Mouse (Mus musculus): ENCODE results near the gene Scnn1a.

The Scnn1a gene

DNA sequence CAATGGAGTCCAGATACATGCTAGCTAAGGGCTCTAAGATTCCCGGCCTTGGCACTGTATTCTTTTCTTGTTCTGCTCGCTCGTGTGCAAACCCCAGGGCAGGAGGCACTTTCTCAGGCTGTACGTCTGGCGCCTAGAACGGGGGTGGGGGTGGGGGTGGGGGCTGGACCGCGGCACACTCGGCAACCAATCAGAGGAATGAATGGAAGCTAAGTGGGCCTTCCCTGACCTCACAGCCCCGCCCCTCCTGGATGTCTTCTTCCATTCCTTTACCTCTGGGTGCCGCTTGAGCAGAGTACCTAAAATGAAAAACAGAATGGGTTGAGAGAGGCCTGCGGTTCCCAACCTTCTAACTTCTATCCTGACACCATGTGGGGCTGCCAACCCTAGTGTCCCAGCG is 11.5 kb upstream of the Scnn1a start:
- CTCF ChIA-PET = no interaction called here

DNA sequence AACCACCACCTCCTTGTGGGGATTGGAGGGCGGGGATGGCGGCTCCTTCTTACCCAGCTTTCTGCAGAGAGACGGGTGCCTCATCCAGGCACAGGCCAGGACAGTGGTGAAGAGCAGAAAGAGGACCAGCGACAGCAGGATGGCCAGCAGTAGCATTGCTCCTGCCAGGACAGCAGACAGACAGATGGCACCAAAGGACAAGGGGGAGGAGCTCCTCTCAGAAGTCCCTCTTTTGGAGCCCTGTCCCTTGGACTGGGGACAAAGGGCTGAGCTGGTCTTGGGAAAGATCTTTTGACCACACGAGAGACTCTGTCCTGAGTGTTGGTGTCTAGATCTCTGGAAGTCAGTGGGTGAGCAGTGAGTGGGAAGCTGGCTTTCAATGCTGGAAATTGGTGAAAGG is 11.1 kb upstream of the Scnn1a start:
- CTCF ChIA-PET = no interaction called here

DNA sequence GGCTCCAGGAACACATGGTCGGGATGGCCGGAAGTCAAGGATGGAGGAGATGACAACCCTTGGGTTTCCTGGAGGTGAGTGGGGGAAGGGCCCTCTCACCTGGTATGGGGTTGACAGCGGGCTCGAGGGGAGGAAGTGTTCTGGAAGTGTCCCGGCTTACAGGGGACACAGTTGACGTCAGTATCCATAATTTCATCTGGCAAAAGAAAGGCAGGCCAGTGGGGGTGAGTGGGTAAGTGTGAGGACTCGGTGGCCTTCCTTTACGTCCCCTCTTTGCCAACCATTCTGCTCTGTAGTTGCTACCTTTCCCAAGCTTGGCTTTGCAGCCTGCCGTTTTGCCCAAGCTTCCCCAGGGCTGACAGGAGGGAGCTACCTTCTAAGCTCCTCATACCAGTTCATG is 8.3 kb upstream of the Scnn1a start:
- CTCF ChIA-PET = no interaction called here

DNA sequence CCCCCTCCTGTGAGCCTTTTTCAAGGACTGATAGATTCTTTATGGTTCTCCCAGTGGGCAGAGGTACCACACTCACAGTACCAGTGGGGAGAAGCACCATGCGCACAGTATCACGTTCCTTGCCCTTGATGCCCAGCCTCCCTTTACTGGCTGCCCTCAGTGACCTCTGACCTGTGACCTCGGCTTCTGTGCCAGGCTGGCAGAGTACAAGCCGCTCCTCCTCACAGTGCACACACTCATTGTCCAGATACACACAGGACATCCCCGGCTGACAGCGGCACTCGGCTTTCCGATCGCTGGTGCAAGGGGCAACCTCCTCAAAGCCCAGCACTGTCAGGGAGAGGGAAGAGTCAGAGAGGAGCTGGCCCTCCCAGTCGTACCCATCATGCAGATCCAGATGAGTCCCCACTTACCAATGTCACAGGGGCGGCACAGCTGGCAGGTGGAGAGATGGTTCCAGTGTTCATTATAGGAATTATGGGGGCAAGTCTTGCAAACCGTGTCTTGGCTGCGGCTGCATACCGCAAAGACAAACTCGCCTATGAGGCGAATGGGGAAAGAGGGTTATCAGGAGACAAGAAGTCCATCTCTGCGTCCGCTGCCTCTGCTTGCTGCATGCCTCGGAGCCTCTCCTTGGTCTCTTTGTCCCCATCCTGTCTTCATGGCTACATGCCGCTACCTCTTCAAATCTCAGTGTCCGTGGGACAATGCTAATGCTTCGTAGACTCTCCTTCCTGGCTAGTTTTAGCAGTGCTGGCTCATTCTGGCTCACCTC is 7.7 kb upstream of the Scnn1a start:
- CTCF ChIA-PET = no interaction called here

DNA sequence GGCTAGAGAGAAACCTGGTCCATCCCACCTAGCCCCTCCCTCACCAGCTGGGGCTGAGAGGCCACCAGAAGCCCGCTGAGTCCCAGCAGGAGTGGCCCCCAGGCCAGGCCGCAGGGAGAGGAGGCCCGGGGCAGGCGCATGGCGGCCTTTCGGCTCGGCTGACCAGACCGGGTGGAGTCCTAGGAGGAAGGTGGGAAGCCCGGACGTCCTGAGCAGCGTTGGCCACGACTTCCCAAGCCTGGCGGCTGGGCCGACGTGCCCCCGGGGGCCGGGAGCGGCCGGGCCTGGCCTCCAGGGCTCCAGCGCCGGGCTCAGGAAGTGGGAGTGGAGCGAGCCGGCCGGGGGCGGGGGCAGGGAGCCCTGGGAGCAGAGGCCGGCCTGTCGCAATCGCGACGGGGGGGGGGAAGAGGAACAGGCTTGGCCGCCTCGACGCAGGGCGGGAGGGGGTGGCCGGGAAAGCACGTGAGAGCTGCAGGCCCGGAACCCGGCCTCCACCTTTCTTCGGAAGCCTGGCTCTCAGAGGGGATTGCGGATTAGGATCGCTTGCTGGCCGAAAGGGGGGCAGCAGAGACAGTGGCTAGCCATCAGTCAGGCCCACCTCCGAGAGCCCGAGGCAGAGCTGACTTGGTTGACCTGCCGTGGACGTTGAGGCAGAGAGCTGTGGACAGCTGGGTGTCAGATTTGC is 6.8 kb upstream of the Scnn1a start, which contains the start of gene Ltbr:
Gene Ltbr (minus strand): TSS at position 340 of the 685 bp plus-strand sequence.
- CTCF ChIA-PET = no interaction called here

DNA sequence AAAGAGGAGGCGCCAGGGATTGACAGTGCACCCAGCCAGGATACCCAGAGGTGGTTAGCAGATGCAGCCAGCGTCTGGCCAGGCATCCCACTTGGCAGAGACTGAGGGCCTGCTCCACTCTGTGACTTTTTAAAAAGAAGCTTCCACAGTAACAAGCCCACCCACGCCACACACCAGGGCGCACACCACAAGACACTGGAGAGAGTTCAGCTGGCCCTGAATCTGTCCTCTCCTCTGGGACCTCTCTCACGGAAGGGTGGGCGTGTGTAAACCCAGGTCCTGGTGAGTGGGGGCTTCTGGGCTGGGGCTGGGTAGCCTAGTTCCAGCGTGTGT is 6.3 kb upstream of the Scnn1a start:
- CTCF ChIA-PET = no interaction called here

DNA sequence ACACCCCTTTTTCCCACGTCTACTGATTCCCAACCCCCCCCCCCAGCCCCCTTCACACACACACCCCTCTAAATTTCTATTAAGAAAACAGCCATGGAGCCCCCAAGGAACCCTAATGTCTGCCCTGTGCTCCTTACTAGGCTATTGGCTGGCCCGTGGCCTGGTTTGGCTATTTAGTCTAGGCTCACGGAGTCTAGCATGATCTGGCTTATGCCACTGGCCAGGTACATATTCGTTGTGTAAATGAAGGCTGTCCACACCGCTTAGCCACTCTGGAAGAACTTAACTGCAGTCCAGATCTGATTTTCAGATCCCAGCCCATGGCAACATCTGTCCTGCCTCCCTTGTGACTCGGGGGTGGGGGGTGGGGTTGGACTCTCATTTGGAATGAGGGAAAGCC is 5.7 kb upstream of the Scnn1a start:
- CTCF ChIA-PET = interaction anchor here (0.7 kb wide), 1 partner anchor 49 kb away, joined by 4 read pairs; no protein-coding TSS in a partner anchor

DNA sequence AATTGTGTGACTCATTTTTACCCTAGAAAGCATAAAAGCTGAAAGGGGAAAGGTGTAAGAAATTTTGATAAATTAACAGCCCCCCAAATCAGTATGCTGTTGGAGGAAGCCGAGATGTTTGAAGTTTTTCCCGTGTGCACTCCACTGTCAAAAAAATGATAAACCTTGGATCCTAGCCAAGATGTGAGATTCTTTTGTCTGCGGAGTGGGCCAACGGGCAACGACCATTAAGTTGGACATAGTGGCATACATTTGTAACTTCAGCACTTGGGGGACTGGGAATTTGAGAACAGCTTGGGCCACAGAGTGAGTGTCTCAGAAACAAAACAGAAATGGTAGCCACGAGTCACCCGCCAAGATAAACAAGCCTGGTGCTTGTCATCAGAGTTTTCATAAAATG is 3.4 kb upstream of the Scnn1a start:
- CTCF ChIA-PET = no interaction called here

DNA sequence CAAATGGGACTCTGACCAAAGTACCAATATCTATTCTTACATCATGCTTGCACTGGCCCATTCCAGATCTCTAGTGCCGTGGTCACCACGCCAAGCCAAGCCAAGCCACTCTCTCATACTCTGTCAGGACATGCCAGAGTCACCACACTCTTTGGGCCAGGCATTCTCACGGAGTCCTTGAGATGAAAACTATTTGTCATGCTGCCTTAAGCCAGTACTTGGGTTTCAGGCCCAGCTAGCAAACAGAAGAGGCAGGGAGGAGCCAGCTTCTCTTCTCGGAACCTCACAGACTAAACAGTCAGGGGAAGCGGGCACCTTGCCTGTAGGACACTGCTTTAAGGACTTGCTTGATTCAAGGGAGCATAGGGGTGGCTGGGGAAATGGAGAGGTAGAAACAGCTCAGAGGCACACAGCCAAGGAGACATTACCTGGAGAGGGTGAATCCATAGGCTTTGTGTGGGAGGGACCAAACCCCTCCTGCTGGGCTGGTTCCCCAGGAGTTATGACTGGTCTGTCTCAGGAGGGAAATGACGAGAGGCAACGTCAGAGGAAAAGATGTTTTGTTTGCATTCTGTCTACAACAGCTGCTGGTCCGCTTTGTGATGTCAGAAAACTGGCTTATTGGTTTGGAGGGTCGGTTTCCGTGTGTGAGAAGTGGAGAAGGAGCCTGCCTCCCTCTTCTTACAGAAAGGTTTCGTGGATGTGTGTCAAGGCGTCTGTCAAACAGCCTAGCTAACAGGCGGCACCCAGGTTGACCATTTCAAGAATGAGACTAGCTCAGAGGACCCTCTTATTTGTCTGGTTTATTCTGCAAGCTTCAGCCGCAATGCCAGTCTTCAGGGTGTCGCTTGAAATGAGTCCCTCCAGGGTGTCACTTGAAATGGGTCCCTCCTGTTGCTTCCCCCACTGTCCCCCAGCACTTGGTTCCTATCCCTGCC is 1.2 kb upstream of the Scnn1a start:
- CTCF ChIA-PET = no interaction called here

DNA sequence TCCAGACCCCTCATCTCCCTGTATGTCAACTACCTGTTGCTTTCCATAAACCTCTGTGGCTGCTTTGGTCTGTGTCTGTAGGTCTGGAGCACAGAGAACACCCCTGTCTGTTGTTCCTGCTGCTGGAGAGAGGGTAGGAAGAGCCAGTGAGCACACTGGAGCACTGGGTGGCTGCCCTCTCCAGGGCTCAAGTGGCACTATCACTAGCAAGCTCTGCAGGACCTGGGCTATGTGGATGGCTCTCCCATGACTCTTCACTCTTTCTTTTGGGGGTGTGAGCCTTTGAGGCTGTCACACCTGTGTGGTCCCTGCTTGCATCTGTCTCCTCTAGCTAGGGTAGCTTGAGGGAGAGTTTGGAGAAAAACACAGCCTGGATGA is 551 bp upstream of the Scnn1a start:
- CTCF ChIA-PET = no interaction called here

DNA sequence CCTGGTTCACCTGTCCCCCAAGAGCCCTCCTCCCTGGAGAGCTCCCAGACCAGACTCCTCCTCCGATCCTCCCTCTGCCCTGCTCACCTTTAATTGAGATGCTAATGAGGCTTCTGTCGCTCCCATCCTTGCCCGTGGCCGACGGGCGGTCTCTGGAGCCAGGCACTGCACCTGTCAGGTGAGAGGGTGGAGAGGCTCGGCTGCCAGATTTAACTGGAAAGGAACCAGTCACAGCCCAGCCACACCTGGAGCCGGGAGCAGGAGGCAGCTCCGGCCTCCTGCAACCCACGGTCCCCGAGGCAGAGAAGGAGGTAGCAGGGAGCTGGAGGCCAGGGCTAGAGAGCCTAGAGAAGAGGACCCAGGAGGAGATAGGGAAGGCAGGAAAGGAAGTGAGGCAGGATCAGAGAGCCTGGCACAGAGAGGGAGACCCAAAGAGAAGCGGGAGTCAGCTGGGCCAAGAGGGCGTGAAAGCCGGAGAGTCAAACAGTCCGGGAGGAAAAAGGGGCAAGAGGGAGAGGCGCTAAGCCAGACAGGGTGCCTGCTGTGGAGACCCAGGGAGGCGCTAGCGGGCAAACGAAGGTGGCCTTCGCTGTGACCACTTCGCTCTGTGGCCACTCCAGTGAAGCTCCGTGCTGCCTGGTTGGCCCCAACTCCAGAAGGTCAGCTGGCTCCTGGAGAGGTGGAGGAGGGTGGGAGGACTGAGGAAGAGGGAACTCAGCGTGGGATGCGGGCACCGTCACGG is 826 bp downstream of the Scnn1a start:
- CTCF ChIA-PET = no interaction called here

DNA sequence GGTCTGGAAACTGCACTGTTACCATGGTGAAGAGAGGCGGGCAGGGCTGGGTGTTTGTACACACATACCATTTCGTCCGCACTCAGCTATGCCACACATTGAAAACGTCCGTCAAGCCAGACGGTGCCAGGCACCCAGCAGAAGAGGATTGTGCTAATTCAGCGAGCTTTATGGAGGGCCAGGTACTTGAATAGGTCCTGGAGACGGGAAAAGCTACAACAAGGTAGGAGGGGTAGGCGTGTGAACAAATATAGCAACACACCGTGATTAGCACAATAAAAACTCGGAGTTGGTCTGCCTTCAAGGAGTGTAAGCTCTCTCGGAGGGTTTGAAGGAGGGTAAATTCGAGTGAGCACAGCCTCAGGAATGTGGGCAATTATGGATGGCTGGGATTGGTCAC is 2.3 kb downstream of the Scnn1a start:
- CTCF ChIA-PET = no interaction called here

DNA sequence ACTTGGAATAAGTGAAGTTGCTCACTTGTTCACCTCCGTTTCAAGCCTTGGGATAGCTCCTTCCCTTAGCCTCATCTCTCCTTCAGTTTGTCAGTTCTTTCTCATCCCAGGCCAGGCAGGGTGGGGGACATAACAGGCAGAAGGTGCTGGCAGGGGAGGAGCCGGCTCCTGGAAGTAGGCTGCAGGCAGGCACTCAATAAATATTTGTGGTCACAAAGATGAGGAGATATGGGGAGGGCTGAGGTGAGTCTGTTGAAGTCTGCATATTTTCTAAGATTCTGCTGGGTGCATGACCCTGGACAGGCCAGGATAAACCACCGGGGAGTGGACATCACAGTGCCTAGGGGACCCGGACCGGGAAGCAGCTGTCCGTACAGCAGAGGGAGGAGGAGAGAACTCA is 3.1 kb downstream of the Scnn1a start:
- CTCF ChIA-PET = no interaction called here

DNA sequence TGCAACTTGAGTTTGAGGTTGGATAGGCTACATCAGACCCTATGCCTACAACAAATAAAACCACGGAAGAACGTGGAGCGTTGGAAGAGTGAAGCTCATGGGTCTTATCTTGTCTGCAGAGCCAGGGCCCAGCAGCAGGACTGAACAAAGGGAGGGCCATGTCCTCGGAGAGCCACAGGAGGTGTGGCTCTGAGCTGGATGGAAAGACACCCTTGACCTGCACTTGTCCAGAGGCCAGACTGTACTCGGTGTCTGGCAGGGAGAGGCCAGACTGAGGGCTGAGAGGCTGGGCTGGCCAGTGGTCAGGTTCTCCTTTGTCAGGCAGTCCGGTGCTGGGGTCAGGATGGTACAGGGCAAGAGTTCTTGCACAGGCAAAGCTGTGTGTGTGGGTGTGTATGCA is 4.9 kb downstream of the Scnn1a start:
- CTCF ChIA-PET = no interaction called here

DNA sequence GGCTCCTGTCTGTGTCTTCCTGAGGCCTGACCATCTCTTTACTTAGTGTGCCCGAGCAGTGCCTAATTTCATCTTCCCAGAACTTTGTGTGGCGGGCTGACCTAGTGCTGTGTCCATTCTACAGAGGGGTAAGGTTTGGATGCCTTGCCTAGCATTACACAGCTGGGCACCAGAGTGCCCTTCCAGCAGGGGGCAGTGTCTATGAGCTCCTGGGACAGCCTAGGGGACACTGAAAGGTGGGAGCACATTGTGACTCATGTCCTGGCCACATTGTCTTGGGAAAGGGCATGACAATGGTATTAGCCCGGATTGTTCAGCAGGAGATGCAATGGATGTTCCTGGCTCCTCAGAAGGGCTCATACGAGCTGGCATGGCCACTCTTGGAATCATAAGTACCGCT is 7.8 kb downstream of the Scnn1a start:
- CTCF ChIA-PET = no interaction called here

DNA sequence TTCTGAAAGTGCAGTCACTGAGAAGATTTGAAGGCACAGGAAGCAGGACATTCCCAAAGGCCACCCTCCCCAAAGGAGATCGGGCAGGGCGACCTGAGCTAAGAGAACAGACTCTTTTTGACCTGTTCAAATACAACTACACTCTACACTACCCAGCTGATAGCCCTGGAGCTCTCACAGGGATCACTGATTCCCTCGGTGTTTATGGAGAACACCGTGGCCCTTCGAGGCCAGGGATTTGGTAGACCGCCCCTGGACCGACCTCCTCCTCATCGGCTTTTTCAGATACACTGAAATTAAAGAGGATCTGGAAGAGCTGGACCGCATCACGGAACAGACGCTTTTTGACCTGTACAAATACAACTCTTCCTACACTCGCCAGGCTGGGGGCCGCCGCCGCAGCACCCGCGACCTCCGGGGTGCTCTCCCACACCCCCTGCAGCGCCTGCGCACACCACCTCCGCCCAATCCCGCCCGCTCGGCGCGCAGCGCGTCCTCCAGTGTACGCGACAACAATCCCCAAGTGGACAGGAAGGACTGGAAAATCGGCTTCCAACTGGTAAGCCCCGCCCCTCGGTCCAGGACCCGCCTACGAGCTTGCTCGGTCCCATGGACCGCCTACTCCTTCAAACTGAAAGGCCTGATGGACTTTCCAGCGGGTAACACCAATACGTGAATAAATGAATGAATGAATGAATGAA is 10.3 kb downstream of the Scnn1a start:
- CTCF ChIA-PET = interaction anchor here (0.7 to 0.8 kb wide), 2 partner anchors 24 to 33 kb away, joined by 3 read pairs; no protein-coding TSS in a partner anchor

DNA sequence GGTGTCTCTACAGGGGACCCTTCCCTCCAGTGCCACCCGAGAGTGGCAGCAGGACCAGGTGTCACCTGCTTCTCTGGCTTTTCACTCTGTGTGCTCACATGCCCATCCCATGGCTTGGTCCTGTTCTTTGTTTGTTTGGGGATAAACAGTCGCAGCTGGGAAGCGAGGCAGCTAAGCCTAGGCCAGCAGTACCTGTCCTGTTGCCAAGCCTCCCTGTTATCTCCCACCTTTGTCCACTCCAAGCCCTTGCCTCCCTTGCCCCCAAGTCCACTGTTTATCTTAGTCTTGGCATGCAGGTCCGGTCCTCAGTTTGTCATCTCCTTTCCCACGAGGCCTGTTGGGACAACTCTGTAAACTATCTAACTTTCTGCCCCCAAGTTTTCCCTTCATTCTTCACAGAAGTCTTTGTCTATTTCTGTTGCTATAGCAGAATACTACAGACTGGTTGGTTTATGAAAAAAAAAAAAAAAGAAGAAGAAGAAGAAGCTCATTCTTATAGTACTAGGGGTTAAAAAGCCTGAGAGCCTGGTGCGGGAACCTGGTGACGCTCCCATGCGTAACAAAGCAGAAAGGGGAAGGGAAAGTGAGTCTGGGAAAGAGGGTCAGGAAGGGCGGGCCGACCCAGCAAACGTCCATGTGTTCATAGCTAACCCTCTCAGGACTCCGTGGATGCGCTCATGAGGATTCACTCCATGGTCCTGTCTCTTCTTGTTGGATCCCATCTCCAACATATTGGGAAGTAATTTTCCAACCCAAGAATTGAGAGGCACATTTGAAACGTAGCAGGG is 12.8 kb downstream of the Scnn1a start:
- CTCF ChIA-PET = interaction anchor here (0.7 kb wide), 1 partner anchor 25 kb away, joined by 5 read pairs; no protein-coding TSS in a partner anchor

DNA sequence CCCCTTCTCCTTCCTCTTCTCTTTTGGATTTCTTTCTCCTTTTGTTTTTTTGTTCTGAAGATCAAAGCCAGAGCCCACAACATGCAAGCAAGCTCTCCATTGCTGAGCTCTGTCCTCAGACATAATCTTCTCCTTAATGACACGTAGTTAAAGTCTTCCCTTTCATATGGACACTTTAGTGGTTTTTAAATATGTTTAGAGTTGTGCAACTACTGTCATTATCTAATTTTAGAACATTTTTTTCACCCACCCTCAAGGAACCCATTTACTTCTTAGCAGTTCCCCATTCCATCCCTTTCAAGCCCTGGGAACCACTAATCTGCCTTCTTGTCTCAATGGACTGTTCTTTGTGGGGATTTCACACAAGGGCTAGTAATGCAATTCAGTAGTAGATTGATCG is 13.9 kb downstream of the Scnn1a start:
- CTCF ChIA-PET = no interaction called here

DNA sequence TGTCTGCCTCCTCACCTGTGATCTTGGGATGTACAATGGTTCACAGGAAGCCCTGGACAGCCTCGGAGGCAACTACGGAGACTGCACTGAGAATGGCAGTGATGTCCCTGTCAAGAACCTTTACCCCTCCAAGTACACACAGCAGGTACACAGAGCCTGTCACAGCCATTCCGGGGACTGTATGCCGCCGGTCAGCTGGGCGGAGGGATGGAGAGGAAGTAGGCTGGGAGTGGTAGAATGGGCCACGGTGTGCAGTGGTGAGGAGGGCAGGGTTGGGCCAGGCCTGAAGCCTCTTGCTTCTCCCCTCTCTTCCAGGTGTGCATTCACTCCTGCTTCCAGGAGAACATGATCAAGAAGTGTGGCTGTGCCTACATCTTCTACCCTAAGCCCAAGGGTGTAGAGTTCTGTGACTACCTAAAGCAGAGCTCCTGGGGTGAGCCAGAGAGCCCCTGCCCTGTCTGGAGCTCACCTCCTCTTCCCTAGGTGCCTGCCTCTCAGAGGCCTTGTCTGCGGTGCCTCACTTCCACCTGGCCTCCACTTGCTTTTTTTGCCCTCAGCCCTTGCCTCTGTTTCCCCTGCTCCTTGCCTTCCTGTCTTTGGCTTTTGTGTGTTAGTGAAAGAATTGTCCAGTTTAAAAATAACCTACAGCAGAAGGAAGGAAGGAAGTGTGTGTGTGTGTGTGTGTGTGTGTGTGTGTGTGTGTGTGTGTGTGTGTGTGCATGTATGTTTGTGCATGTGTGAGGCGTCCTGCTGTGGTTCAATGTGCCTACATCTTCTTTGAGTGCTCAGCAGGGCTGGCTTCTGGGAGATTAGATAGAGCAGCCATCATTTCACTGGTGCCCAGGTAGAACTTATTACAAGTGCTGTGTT is 18.6 kb downstream of the Scnn1a start:
- CTCF ChIA-PET = no interaction called here

DNA sequence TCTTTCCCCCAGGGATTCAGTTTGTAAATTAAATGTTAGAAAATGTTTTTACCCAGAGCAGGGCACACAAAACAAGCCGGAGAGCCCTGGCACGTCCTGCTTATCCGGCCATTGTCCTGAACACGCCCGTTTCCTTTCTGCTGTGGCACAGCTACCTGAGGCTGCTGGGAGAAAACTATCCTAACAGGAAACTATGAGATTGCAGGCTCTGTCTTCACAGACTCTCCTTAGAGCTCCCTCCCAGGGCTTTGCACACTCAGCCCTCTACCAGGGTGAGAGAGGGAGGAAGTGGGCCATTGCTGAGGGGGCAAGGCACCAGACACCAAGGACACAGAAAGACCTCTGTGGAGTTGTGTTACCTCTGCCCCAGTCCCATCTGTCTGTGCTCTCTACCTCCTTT is 19.8 kb downstream of the Scnn1a start:
- CTCF ChIA-PET = no interaction called here
